Mouse (Mus musculus): ENCODE data around the gene Bloc1s5.

GRCm38 (mm10) chr13:38659524-38660136 is 24.7 kb upstream of the Bloc1s5 start:
- TF ChIP-seq POLR2A (IDR thresholded peaks at IDR 0.05; ENCODE audit: borderline replicate concordance, insufficient read depth, low read length) (no peak), CTCF (IDR thresholded peaks at IDR 0.05; ENCODE audit: borderline replicate concordance, insufficient read depth, low read depth, low read length) (no peak)
